Mouse (Mus musculus): Measurements from ENCODE around the gene Gm4969.

DNA sequence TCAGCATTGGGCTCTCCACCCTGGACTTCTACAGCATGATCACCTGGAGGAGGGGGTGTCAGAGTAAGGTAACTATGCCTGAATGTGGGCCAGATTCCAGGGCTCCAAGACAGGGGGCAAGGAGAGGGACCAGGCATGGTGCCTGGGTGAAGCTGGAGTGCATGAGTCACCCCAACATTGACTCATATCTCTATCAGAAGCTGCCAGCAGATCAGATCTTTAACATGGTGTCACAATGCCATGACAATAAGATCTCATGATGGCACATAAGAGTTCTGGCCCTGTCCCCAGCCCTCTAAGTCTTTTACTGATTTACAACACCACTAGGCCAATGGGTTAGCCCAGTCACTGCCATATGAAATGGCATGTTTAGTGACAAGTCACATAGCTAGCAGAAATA is 14.4 kb downstream of the Gm4969 start:
- no peak for TF ChIP-seq CTCF (IDR thresholded peaks at IDR 0.05; ENCODE audit: low read depth)
- TF ChIP-seq EP300 (IDR thresholded peaks at IDR 0.05; ENCODE audit: low read depth), result no peak
